Mouse (Mus musculus): ENCODE data around the gene Pole4. TPM values are rescaled to one million over a fixed set of nuclear protein-coding genes. Genes with fewer than 3 reads are reported as not detected.
"Not testable (repeated sequence)": the region's sequence is repeated elsewhere in the genome, so short reads cannot be mapped to it uniquely, and the experiment has no call there.

Pole4 gene
- polyA plus RNA-seq, 1 experiment, result 44.6 TPM

GRCm38 (mm10) chr6:82647001-82647400 is 58.2 kb downstream of the Pole4 start:
- DNase-seq (ENCODE audit: extremely low spot score in 1 of 2, low spot score in 1 of 2), result no peak

GRCm38 (mm10) chr6:82640046-82640445 is 65.1 kb downstream of the Pole4 start:
- DNase-seq (ENCODE audit: extremely low spot score in 1 of 2, low spot score in 1 of 2), result peak; percentile 16 to 56

GRCm38 (mm10) chr6:82625331-82625730 is 79.8 kb downstream of the Pole4 start:
- not testable (repeated sequence) for DNase-seq (ENCODE audit: extremely low spot score in 1 of 2, low spot score in 1 of 2)

- DNase-seq (ENCODE audit: extremely low spot score in 1 of 2, low spot score in 1 of 2), result no peak
Measured at GRCm38 (mm10) chr6:82613201-82613600, 92.0 kb downstream of the Pole4 start.

GRCm38 (mm10) chr6:82611049-82611448 is 94.1 kb downstream of the Pole4 start:
- DNase-seq (ENCODE audit: extremely low spot score in 1 of 2, low spot score in 1 of 2), result no peak

- peak in 1 of 2 experiments; percentile 45 for DNase-seq (ENCODE audit: extremely low spot score in 1 of 2, low spot score in 1 of 2)
Measured at GRCm38 (mm10) chr6:82609339-82609926, 95.7 kb downstream of the Pole4 start.

- no peak for DNase-seq (ENCODE audit: extremely low spot score in 1 of 2, low spot score in 1 of 2)
Measured at GRCm38 (mm10) chr6:82608756-82609155, 96.4 kb downstream of the Pole4 start.

GRCm38 (mm10) chr6:82604791-82605190 is 100.4 kb downstream of the Pole4 start:
- DNase-seq (ENCODE audit: extremely low spot score in 1 of 2, low spot score in 1 of 2), result no peak

GRCm38 (mm10) chr6:82603665-82604064 is 101.5 kb downstream of the Pole4 start:
- DNase-seq (ENCODE audit: extremely low spot score in 1 of 2, low spot score in 1 of 2), result peak in 1 of 2 experiments; percentile 71

GRCm38 (mm10) chr6:82603228-82603627 is 101.9 kb downstream of the Pole4 start:
- no peak for DNase-seq (ENCODE audit: extremely low spot score in 1 of 2, low spot score in 1 of 2)

- DNase-seq (ENCODE audit: extremely low spot score in 1 of 2, low spot score in 1 of 2), result no peak
Measured at GRCm38 (mm10) chr6:82595461-82596090, 109.6 kb downstream of the Pole4 start.

GRCm38 (mm10) chr6:82589387-82589786 is 115.8 kb downstream of the Pole4 start:
- no peak for DNase-seq (ENCODE audit: extremely low spot score in 1 of 2, low spot score in 1 of 2)

- DNase-seq (ENCODE audit: extremely low spot score in 1 of 2, low spot score in 1 of 2), result no peak
Measured at GRCm38 (mm10) chr6:82585396-82585795, 119.8 kb downstream of the Pole4 start.

- DNase-seq (ENCODE audit: extremely low spot score in 1 of 2, low spot score in 1 of 2), result no peak
Measured at GRCm38 (mm10) chr6:82575445-82575844, 129.7 kb downstream of the Pole4 start.

Other genes with a start within 250 kb of the Pole4 start
- 2.6 and 2.9 TPM in 2 replicates for gene Hk2, start 69.1 kb upstream of the Pole4 start, polyA plus RNA-seq (2012; rRNA removed)
- gene Sema4f, start 234.4 kb upstream of the Pole4 start, polyA plus RNA-seq (2012; rRNA removed), result 24.6 and 27.5 TPM in 2 replicates
- 0.12 TPM in 1 of 2 replicates, not detected in the other for gene M1ap, start 241.5 kb upstream of the Pole4 start, polyA plus RNA-seq (2012; rRNA removed)